Mouse (Mus musculus): ENCODE data around the gene Nfe2l2. TPM values are rescaled to one million over a fixed set of nuclear protein-coding genes. Genes with fewer than 3 reads are reported as not detected.
A peak's percentile ranks its signal among the peaks of the same experiment; 100 is the strongest.

Gene Nfe2l2
- polyA plus RNA-seq, 1 experiment from 2014 or later = 12.1 TPM

- 30% methylated on average over 19 of the region's 19 CpGs for WGBS
- no peaks in the 10 kb centered on the region; the same call in 1 of the 2 replicates for H3K9me3 ChIP-seq (replicated peaks)
- ATAC-seq (ENCODE audit: low FRiP score) = 0 out of 2 replicates have a peak, but pooled peaks have one; percentile 6
- H3K36me3 ChIP-seq = no peaks in the 10 kb centered on the region
- H3K9ac ChIP-seq (replicated peaks) = peak overlapping the region; percentile 54
- peak overlapping the region; percentile 85 for H3K4me2 ChIP-seq
- H3K4me3 ChIP-seq (replicated peaks) = peak overlapping the region; percentile 57
- H3K27ac ChIP-seq (replicated peaks) = peak overlapping the region; percentile 81
- 0 out of 2 replicates have a peak, but pooled peaks cover 13% of the 10 kb centered on the region for H3K27me3 ChIP-seq (replicated peaks)
- H3K4me1 ChIP-seq = peaks cover 25% of the 10 kb centered on the region
These were observed 816 bp upstream of the Nfe2l2 start for GRCm38 (mm10) chr2:75705162-75705752.

GRCm38 (mm10) chr2:75703375-75704181 lies 863 bp downstream of the Nfe2l2 start:
- peak overlapping the region; percentile 81 for H3K27ac ChIP-seq (replicated peaks)

GRCm38 (mm10) chr2:75702588-75702976 lies 1.9 kb downstream of the Nfe2l2 start:
- H3K27me3 ChIP-seq (replicated peaks) = 0 out of 2 replicates have a peak, but pooled peaks cover 13% of the 10 kb centered on the region
- peaks cover 28% of the 10 kb centered on the region for H3K4me1 ChIP-seq
- H3K9me3 ChIP-seq (replicated peaks) = no peaks in the 10 kb centered on the region
- H3K9ac ChIP-seq (replicated peaks) = no peak overlapping the region
- WGBS = 44% methylated on average over 5 of the region's 5 CpGs
- no peaks in the 10 kb centered on the region for H3K36me3 ChIP-seq
- no peak for ATAC-seq (ENCODE audit: low FRiP score)
- H3K4me2 ChIP-seq = peak overlapping the region; percentile 85
- H3K4me3 ChIP-seq (replicated peaks) = peak overlapping the region; percentile 57
- H3K27ac ChIP-seq (replicated peaks) = no peak overlapping the region; the same call in 1 of the 2 replicates

More at GRCm38 (mm10) chr2:75703375-75704181, 863 bp downstream of the Nfe2l2 start:
- no peaks in the 10 kb centered on the region for H3K9me3 ChIP-seq (replicated peaks)
- peak overlapping the region; percentile 85 for H3K4me2 ChIP-seq
- peak overlapping the region; percentile 54 for H3K9ac ChIP-seq (replicated peaks)
- peak; percentile 85 for ATAC-seq (ENCODE audit: low FRiP score)
- under 1% methylated on average over 62 of the region's 62 CpGs for WGBS
- peak overlapping the region; percentile 57 for H3K4me3 ChIP-seq (replicated peaks)
- H3K36me3 ChIP-seq = no peaks in the 10 kb centered on the region
- peaks cover 26% of the 10 kb centered on the region for H3K4me1 ChIP-seq
- H3K27me3 ChIP-seq (replicated peaks) = 0 out of 2 replicates have a peak, but pooled peaks cover 13% of the 10 kb centered on the region

GRCm38 (mm10) chr2:75701822-75702587 lies 2.4 kb downstream of the Nfe2l2 start:
- 86% methylated on average over 9 of the region's 9 CpGs for WGBS
- Histone ChIP-seq H3K36me3 (no peaks in the 10 kb centered on the region), H3K4me2 (peak overlapping the region; percentile 85), H3K4me3 (replicated peaks) (no peak overlapping the region), H3K4me1 (peaks cover 28% of the 10 kb centered on the region), H3K9me3 (replicated peaks) (no peaks in the 10 kb centered on the region), H3K9ac (replicated peaks) (no peak overlapping the region), H3K27me3 (replicated peaks) (0 out of 2 replicates have a peak, but pooled peaks cover 13% of the 10 kb centered on the region), H3K27ac (replicated peaks) (no peak overlapping the region)
- ATAC-seq (ENCODE audit: low FRiP score) = no peak

- Histone ChIP-seq H3K27ac (replicated peaks) (no peak overlapping the region), H3K9me3 (replicated peaks) (no peaks in the 10 kb centered on the region), H3K4me2 (no peak overlapping the region), H3K27me3 (replicated peaks) (0 out of 2 replicates have a peak, but pooled peaks cover 13% of the 10 kb centered on the region), H3K4me1 (peaks cover 34% of the 10 kb centered on the region), H3K36me3 (no peaks in the 10 kb centered on the region), H3K9ac (replicated peaks) (no peak overlapping the region), H3K4me3 (replicated peaks) (no peak overlapping the region)
- no peak for ATAC-seq (ENCODE audit: low FRiP score)
- 71% methylated on average over 3 of the region's 3 CpGs for WGBS
These were observed 3.2 kb downstream of the Nfe2l2 start for GRCm38 (mm10) chr2:75701207-75701606.

GRCm38 (mm10) chr2:75700543-75700942 lies 3.9 kb downstream of the Nfe2l2 start:
- no peaks in the 10 kb centered on the region for H3K9me3 ChIP-seq (replicated peaks)
- H3K27ac ChIP-seq (replicated peaks) = no peak overlapping the region
- H3K4me1 ChIP-seq = peaks cover 38% of the 10 kb centered on the region
- H3K4me3 ChIP-seq (replicated peaks) = no peak overlapping the region
- H3K9ac ChIP-seq (replicated peaks) = no peak overlapping the region
- WGBS = 94% methylated on average over 3 of the region's 3 CpGs
- no peak overlapping the region for H3K4me2 ChIP-seq
- no peaks in the 10 kb centered on the region for H3K36me3 ChIP-seq
- no peak for ATAC-seq (ENCODE audit: low FRiP score)
- H3K27me3 ChIP-seq (replicated peaks) = 0 out of 2 replicates have a peak, but pooled peaks cover 13% of the 10 kb centered on the region

- ATAC-seq (ENCODE audit: low FRiP score) = no peak
- 81% methylated on average over 3 of the region's 3 CpGs for WGBS
- H3K9ac ChIP-seq (replicated peaks) = no peak overlapping the region
- no peaks in the 10 kb centered on the region for H3K36me3 ChIP-seq
- H3K4me3 ChIP-seq (replicated peaks) = no peak overlapping the region
- H3K4me2 ChIP-seq = no peak overlapping the region
- H3K9me3 ChIP-seq (replicated peaks) = no peaks in the 10 kb centered on the region
- H3K4me1 ChIP-seq = peaks cover 24% of the 10 kb centered on the region
- H3K27ac ChIP-seq (replicated peaks) = no peak overlapping the region
- H3K27me3 ChIP-seq (replicated peaks) = 0 out of 2 replicates have a peak, but pooled peaks cover under 1% of the 10 kb centered on the region
These were observed 5.6 kb downstream of the Nfe2l2 start for GRCm38 (mm10) chr2:75698874-75699273.

- Histone ChIP-seq H3K4me3 (replicated peaks) (no peak overlapping the region), H3K27me3 (replicated peaks) (no peaks in the 10 kb centered on the region), H3K36me3 (no peaks in the 10 kb centered on the region), H3K4me2 (no peak overlapping the region), H3K9ac (replicated peaks) (no peak overlapping the region), H3K4me1 (peaks cover 17% of the 10 kb centered on the region), H3K27ac (replicated peaks) (no peak overlapping the region), H3K9me3 (replicated peaks) (no peaks in the 10 kb centered on the region)
- no peak for ATAC-seq (ENCODE audit: low FRiP score)
- 38% methylated on average over 4 of the region's 4 CpGs for WGBS
These were observed 6.4 kb downstream of the Nfe2l2 start for GRCm38 (mm10) chr2:75698007-75698406.

GRCm38 (mm10) chr2:75697222-75697621 lies 7.2 kb downstream of the Nfe2l2 start:
- peaks cover 14% of the 10 kb centered on the region for H3K4me1 ChIP-seq
- H3K27me3 ChIP-seq (replicated peaks) = no peaks in the 10 kb centered on the region
- H3K4me2 ChIP-seq = no peak overlapping the region
- H3K27ac ChIP-seq (replicated peaks) = no peak overlapping the region
- no peak overlapping the region for H3K4me3 ChIP-seq (replicated peaks)
- no peaks in the 10 kb centered on the region for H3K36me3 ChIP-seq
- H3K9me3 ChIP-seq (replicated peaks) = no peaks in the 10 kb centered on the region
- no peak for ATAC-seq (ENCODE audit: low FRiP score)
- no peak overlapping the region for H3K9ac ChIP-seq (replicated peaks)
- WGBS = 95% methylated on average over 3 of the region's 3 CpGs

- WGBS = 50% methylated on average over 5 of the region's 5 CpGs
- no peaks in the 10 kb centered on the region for H3K36me3 ChIP-seq
- peaks cover 14% of the 10 kb centered on the region for H3K4me1 ChIP-seq
- no peak overlapping the region for H3K4me2 ChIP-seq
- no peak overlapping the region for H3K4me3 ChIP-seq (replicated peaks)
- H3K9me3 ChIP-seq (replicated peaks) = no peaks in the 10 kb centered on the region
- no peaks in the 10 kb centered on the region for H3K27me3 ChIP-seq (replicated peaks)
- no peak overlapping the region; the same call in 1 of the 2 replicates for H3K27ac ChIP-seq (replicated peaks)
- H3K9ac ChIP-seq (replicated peaks) = no peak overlapping the region
- no peak for ATAC-seq (ENCODE audit: low FRiP score)
These were observed 8.1 kb downstream of the Nfe2l2 start for GRCm38 (mm10) chr2:75696371-75696770.

- Histone ChIP-seq H3K27ac (replicated peaks) (no peak overlapping the region), H3K9ac (replicated peaks) (no peak overlapping the region), H3K27me3 (replicated peaks) (no peaks in the 10 kb centered on the region), H3K4me1 (peaks cover 14% of the 10 kb centered on the region), H3K4me3 (replicated peaks) (no peak overlapping the region), H3K9me3 (replicated peaks) (no peaks in the 10 kb centered on the region), H3K36me3 (no peaks in the 10 kb centered on the region), H3K4me2 (no peak overlapping the region)
- no peak for ATAC-seq (ENCODE audit: low FRiP score)
- WGBS = 28% methylated on average over 9 of the region's 9 CpGs
These were observed 8.6 kb downstream of the Nfe2l2 start for GRCm38 (mm10) chr2:75695676-75696350.
